In genomic region chr7:89308238-89308637, GRCm38 (mm10) we compare ENCODE assay signal across 13 mouse cellular contexts.
DNase-seq lines count a peak whose midpoint lies in the region; ATAC-seq lines count a peak whose summit lies in the region.
"Had no signal": no experiment of that assay in that cellular context is flagged by ENCODE, and none has a peak within 500 bp of the region (broad histone marks: within the 10 kb centered on the region; RNA-seq: fewer than 3 reads in every experiment).

No protein-coding gene starts in this region.

- intact Hi-C loops in heart, postnatal 14 days (cut with DNase I): no loop called here

- peak; percentile 19; the same call in 1 of the 2 replicates for ATAC-seq in erythroid progenitor cell, adult 5-6 weeks (replicated peaks; ENCODE audit: low FRiP score, poor library complexity, severe bottlenecking)
- no peak for ATAC-seq in frontal cortex, adult (ENCODE audit: low TSS enrichment)
- ATAC-seq: midbrain, embryonic 13.5 days had no signal

- peak; percentile 57 for DNase-seq in heart, adult 11 months
- no peak for DNase-seq in heart, postnatal 14 days
- peak; percentile 72 for DNase-seq in R1 (ENCODE audit: low read depth, low spot score)
- peak; percentile 37 for DNase-seq in naive thymus-derived CD4-positive, alpha-beta T cell, adult 2 months (ENCODE audit: low read depth)
- no peak for DNase-seq in layer of hippocampus, adult 9-11 months
- DNase-seq in ovary, postnatal 10 days (ENCODE audit: low spot score): no peak
- DNase-seq: adrenal gland, postnatal 25 days; cerebellum, postnatal 10 days; lung, postnatal 14 days; thymus, postnatal 14 days had no signal

Comparison
In these comparisons a context has a peak if more than half of its experiments do, and no peak if none do; other contexts are left out.
1. DNase-seq: peak in heart, adult 11 months (single experiment), R1 (single experiment) and naive thymus-derived CD4-positive, alpha-beta T cell, adult 2 months (single experiment); none in heart, postnatal 14 days (0 of 2), layer of hippocampus, adult 9-11 months (single experiment) and ovary, postnatal 10 days (single experiment).